Mouse (Mus musculus) E14TG2a.4 (cell line): ENCODE measurements around the gene Pou2f2.

Experiments
- CTCF ChIP-seq: conservative IDR thresholded peaks from 2 replicates; pipeline ENCODE4 v1.5.1; 2014; ENCODE audit warnings: low read length
- NANOG ChIP-seq: IDR thresholded peaks from 2 replicates; pipeline ENCODE4 v1.6.1; 2014; ENCODE audit warnings: borderline replicate concordance, low read length, mixed read lengths

DNA sequence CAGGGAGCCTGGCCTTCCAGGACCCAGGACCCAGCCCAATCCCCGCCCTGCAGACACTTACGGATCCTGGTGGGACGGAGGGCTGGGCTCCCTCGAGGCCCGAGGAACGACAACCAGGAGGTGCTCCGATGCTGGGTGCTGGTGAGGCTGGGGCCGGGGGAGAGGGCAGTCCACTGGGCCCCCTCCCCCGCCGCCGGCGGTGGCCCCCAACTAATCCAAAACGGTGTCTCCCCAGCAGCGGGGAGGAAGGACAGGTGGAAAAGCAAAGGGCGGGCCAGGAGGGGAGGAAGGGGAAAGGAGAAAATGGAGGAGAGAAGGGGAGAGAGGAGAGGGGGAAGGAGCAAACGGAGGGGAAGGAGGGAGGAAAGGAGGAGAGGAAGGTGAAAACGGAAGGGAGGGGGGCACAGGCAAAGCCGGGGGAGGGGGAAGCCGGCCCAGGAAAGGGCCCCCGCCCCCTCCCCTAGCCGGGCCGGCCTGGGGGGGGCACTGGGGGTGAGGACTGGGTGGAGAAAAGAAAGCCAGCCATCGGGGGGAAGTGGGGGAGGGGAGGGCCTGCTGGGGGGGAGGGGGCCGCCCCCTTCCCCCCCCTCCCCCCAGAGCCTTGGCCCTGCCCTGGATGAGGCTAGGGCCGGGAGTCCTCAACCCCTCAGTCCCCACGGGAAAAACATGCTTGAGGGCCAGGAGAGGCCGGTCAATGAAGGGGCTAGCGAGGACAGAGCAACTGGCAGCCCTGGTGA, 107.4 kb downstream of the Pou2f2 start, which contains the start of the genes Grik5 and Zfp574:
- TF ChIP-seq CTCF (no peak), NANOG (no peak)
